Mouse (Mus musculus) forebrain, embryonic 13.5 days (tissue): ENCODE measurements around the gene Gm20388. TPM values are rescaled to one million over a fixed set of nuclear protein-coding genes. Genes with fewer than 3 reads are reported as not detected.
"Not testable (repeated sequence)": the region's sequence is repeated elsewhere in the genome, so short reads cannot be mapped to it uniquely, and the experiment has no call there.

ENCODE experiments used
- ATAC-seq: fragments of 200-750 bp; cut with Nextera tagmentation; 2 replicates; pipeline ENCODE4 v1.8.0; 2017
- H3K27ac ChIP-seq: fragments of 300-500 bp; sonication (generic); 2 replicates; pipeline ENCODE4 v1.5.1; 2015; ENCODE audit warnings: inconsistent platforms, mild to moderate bottlenecking, moderate library complexity
- H3K27me3 ChIP-seq: fragments of 300-500 bp; sonication (generic); 2 replicates; pipeline ENCODE4 v1.6.1; 2015; ENCODE audit warnings: mild to moderate bottlenecking, inconsistent platforms
- H3K36me3 ChIP-seq: fragments of 300-500 bp; sonication (generic); 2 replicates; pipeline ENCODE4 v1.6.1; 2015; ENCODE audit warnings: mild to moderate bottlenecking, inconsistent platforms; ENCODE audit not compliant: poor library complexity, severe bottlenecking
- H3K4me1 ChIP-seq: fragments of 300-500 bp; sonication (generic); 2 replicates; pipeline ENCODE4 v1.6.1; 2015; ENCODE audit warnings: inconsistent platforms
- H3K4me2 ChIP-seq: fragments of 300-500 bp; sonication (generic); 2 replicates; pipeline ENCODE4 v1.6.1; 2015; ENCODE audit warnings: inconsistent platforms, mild to moderate bottlenecking, moderate library complexity
- H3K4me3 ChIP-seq: fragments of 300-500 bp; sonication (generic); 2 replicates; pipeline ENCODE4 v1.5.1; 2015; ENCODE audit warnings: mild to moderate bottlenecking, inconsistent platforms
- H3K9ac ChIP-seq: fragments of 300-500 bp; sonication (generic); 2 replicates; pipeline ENCODE4 v1.6.1; 2015; ENCODE audit warnings: mild to moderate bottlenecking, inconsistent platforms
- H3K9me3 ChIP-seq: fragments of 300-500 bp; sonication (generic); replicated peaks from 2 replicates; pipeline ENCODE4 v1.6.1; 2016; ENCODE audit warnings: inconsistent platforms
- WGBS: fragments of 180-500 bp; shearing (Covaris S2); methylation state at CpG from one replicate; pipeline ENCODE4 v1.1.7; 2015; 5-methylcytosine and 5-hydroxymethylcytosine counted together
- polyA plus RNA-seq: library from polyadenylated mRNA; unstranded; fragments of >200 nt; fragmentation: Nextera tagmentation; extraction: Ambion mirVana; gene quantifications from 2 replicates; pipeline ENCODE4 v1.2.1, GENCODE M21; 2015

Gene Gm20388
- polyA plus RNA-seq, 1 experiment from 2014 or later = 5.6 TPM

DNA sequence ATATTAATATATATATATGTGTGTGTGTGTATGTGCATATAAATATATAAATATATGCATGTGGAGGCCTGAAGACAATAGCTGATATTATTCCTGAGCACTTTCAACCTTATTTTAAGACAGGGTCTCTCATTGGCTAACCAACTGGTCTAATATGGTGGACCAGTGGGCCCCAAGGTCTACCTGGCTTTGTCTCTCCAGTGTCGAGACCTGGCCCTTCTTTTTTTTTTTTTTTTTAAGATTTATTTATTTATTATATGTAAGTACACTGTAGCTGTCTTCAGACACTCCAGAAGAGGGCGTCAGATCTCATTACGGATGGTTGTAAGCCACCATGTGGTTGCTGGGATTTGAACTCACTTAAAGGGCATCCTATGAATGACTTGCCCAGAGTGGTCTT lies 2721.5 kb downstream of the Gm20388 start:
- 75% methylated on average over 3 of the region's 3 CpGs for WGBS

DNA sequence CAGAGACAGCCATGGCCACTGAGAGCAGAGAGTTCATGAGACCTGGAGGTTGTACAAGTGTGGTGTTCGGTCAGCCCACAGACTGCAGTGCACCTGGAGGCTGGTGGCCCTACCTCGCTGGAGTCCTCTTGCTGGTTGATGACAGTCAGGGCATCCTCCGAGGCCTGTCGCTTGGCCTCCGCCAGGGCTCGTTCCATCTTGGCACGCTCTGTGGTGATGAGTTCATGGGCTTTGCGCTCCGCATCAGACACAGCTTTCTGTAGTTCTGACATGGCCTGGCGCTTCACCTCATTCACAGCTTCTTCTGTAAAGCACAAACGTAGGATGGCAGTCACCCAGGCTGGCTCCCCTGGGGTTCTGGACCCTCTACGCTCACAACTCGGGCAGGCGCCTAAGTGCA lies 2722.6 kb downstream of the Gm20388 start:
- WGBS = 91% methylated on average over 14 of the region's 14 CpGs
- peaks cover 14% of the 10 kb centered on the region; the same call in 1 of the 2 replicates for H3K27me3 ChIP-seq
- H3K9me3 ChIP-seq = no peaks in the 10 kb centered on the region
- no peak overlapping the region for H3K4me3 ChIP-seq
- H3K9ac ChIP-seq = no peak overlapping the region
- H3K36me3 ChIP-seq = peaks cover 77% of the 10 kb centered on the region
- ATAC-seq = no peak
- H3K4me1 ChIP-seq = peaks cover 12% of the 10 kb centered on the region; the same call in 1 of the 2 replicates
- no peak overlapping the region for H3K4me2 ChIP-seq
- H3K27ac ChIP-seq = no peak overlapping the region

More for the DNA sequence above, 2721.5 kb downstream of the Gm20388 start:
- peaks cover 70% of the 10 kb centered on the region for H3K36me3 ChIP-seq
- not testable (repeated sequence) for ATAC-seq, H3K27ac ChIP-seq, H3K4me3 ChIP-seq, H3K4me2 ChIP-seq, H3K9me3 ChIP-seq, H3K9ac ChIP-seq
- H3K4me1 ChIP-seq = peaks cover 11% of the 10 kb centered on the region; the same call in 1 of the 2 replicates
- peaks cover 14% of the 10 kb centered on the region; the same call in 1 of the 2 replicates for H3K27me3 ChIP-seq

DNA sequence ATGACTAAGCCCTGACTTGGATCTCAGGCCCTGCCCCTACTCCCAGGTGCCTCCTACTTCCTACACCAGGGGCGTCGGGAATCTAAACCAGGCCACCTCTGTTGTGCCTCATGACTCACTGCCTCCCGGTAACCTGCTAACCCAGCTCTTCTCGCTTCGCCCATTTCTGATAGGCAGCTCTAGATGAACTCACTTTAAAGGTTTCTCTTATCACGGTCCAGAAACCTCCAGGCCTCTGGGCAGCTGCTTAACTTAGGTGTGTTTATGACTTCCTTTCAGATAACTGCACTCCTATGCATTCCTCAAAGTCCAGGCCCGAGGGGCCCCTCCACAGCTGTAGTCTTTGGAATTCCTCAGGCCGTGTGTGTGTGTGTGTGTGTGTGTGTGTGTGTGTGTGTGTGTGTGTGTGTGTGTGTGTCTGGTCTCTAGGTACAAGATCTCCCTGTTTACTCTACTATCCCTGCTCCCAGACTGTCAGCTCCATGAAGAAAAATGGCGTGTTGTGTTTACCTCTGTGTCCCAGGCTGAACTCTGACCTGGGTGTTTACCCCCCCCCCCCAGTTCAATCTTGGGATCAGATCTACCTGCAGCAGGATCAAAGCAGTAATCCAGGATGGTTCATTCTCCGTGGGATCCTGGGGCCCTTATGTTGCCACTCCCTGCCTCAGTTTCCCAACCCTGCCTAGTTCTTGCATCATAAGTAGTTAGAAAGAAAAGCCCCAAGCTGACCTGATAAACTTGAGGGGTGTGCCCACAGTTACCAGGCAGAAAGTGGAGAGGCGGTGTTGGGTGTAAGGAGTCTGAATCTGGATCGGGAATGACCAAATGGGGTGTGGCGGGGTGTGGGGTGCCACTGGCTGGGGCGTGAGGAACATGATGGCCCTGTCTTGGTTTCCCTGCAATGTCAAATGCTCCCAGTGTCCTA lies 2725.5 kb downstream of the Gm20388 start:
- Histone ChIP-seq H3K4me2 (no peak overlapping the region), H3K27ac (no peak overlapping the region), H3K9ac (no peak overlapping the region), H3K4me1 (peaks cover 30% of the 10 kb centered on the region), H3K9me3 (no peaks in the 10 kb centered on the region), H3K36me3 (peaks cover 78% of the 10 kb centered on the region), H3K27me3 (no peaks in the 10 kb centered on the region; the same call in 1 of the 2 replicates), H3K4me3 (no peak overlapping the region)
- no peak for ATAC-seq
- WGBS = 82% methylated on average over 14 of the region's 14 CpGs

DNA sequence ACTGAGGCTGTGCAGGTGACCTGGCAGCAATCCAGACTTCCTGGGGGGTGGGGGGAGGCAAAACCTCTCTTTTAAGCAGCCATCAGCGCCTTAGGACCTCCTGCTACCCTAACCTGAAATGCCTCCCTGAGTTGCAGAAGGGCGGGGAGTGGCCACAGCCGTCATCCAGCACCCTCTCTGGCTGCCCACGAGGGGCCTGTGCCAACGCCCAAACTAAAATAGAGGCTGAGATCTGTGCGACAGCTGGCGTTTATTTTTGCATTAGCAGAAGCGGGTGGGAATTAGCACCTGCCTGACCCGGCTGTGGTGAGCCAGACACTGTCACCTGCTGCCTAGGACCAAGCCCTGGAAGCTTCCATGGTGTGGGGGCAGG lies 2726.1 kb downstream of the Gm20388 start:
- Histone ChIP-seq H3K9me3 (no peaks in the 10 kb centered on the region), H3K27ac (no peak overlapping the region), H3K9ac (no peak overlapping the region), H3K4me2 (no peak overlapping the region), H3K4me3 (no peak overlapping the region), H3K4me1 (peaks cover 31% of the 10 kb centered on the region), H3K36me3 (peaks cover 79% of the 10 kb centered on the region), H3K27me3 (no peaks in the 10 kb centered on the region; the same call in 1 of the 2 replicates)
- 65% methylated on average over 9 of the region's 9 CpGs for WGBS
- no peak for ATAC-seq

DNA sequence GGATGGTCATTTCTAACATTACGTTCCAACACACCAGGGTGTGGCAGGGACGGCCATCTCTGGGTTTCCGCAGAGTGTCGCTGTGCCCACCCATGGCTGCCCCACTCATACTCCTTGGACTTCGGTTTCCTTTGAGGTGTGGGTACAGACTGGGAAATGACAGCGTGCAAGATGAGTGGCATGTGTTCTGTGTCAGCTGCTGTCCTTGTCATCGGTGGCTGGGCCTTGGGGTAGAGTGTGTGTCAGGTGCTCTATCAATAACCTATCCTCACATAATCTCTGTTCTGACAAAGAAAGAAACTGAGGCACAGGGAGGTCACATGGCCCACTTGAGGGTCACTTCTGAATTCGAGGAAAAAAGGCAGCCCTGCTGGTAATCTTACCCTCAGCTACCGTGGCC lies 2726.6 kb downstream of the Gm20388 start:
- 89% methylated on average over 9 of the region's 9 CpGs for WGBS
- Histone ChIP-seq H3K27ac (no peak overlapping the region), H3K9me3 (no peaks in the 10 kb centered on the region), H3K4me1 (peaks cover 31% of the 10 kb centered on the region), H3K27me3 (no peaks in the 10 kb centered on the region; the same call in 1 of the 2 replicates), H3K9ac (no peak overlapping the region), H3K36me3 (peaks cover 76% of the 10 kb centered on the region), H3K4me3 (no peak overlapping the region), H3K4me2 (no peak overlapping the region)
- no peak for ATAC-seq

DNA sequence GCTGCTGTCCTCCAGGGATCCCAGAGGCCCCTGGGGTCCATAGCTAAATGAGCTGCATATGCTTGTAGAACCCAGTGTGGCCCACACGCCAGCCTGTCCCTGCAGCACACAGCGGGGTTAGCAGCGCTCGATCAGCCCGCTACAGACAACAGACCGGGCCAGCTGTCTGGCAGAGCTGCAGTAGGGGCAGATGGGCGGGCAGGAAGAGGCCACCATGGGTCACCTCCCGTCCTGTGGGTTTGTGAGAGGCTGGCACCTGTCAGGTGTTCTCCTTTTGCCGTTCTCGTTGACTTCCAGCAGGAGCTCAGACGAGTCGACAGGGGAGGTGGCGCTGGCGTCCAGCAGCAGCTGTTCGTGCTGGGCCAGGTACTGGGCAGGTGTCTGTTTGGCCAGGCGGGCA lies 2728.0 kb downstream of the Gm20388 start:
- 0 out of 2 replicates have a peak overlapping the region, but pooled peaks have one; percentile 66 for H3K27ac ChIP-seq
- no peak for ATAC-seq

DNA sequence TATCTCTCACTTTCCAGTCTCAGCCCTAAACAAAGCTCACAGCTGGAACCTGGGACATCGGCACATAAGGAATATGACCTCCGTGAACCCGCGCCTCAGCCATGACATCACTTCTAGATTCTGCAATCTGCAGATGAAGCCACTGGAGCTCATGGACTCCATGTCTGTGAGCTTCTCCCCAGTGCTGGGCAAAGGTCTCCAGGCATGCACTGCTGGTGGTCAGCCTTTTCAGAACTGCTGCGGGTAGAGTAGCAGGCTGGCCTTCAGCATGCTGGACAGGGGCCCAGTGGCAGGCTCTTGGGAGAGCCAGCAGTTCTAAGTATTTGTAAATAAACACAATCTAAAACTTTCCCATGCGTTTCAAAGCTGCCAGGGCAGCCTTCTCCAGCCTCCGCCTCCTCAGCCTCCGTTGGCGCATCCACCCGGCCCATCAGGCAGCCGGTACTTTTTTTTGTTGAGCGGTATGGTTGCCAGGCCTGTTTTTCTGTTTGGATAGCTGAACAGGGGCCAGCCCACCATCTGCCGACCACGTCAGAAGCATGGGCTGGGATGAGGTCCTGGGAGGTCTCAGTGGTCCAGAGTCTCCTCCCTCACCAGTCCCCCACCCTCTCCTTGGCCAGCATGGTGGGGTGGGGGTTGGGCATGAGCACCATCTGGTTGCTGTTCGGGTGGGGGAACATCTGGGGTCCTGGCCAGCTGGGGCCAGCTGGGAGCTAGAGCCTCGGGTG lies 2729.0 kb downstream of the Gm20388 start:
- peak; percentile 54; the same call in 1 of the 2 replicates for ATAC-seq
- WGBS = 47% methylated on average over 16 of the region's 16 CpGs
- Histone ChIP-seq H3K4me2 (no peak overlapping the region), H3K4me3 (no peak overlapping the region), H3K4me1 (peaks cover 31% of the 10 kb centered on the region), H3K27me3 (no peaks in the 10 kb centered on the region; the same call in 1 of the 2 replicates), H3K9me3 (no peaks in the 10 kb centered on the region), H3K9ac (no peak overlapping the region), H3K27ac (peak overlapping the region; percentile 66), H3K36me3 (peaks cover 65% of the 10 kb centered on the region)

More for the DNA sequence above, 2728.0 kb downstream of the Gm20388 start:
- H3K27me3 ChIP-seq = no peaks in the 10 kb centered on the region; the same call in 1 of the 2 replicates
- H3K4me3 ChIP-seq = no peak overlapping the region
- H3K9me3 ChIP-seq = no peaks in the 10 kb centered on the region
- WGBS = 83% methylated on average over 16 of the region's 16 CpGs
- no peak overlapping the region for H3K9ac ChIP-seq
- H3K36me3 ChIP-seq = peaks cover 72% of the 10 kb centered on the region
- no peak overlapping the region for H3K4me2 ChIP-seq
- peaks cover 31% of the 10 kb centered on the region for H3K4me1 ChIP-seq

DNA sequence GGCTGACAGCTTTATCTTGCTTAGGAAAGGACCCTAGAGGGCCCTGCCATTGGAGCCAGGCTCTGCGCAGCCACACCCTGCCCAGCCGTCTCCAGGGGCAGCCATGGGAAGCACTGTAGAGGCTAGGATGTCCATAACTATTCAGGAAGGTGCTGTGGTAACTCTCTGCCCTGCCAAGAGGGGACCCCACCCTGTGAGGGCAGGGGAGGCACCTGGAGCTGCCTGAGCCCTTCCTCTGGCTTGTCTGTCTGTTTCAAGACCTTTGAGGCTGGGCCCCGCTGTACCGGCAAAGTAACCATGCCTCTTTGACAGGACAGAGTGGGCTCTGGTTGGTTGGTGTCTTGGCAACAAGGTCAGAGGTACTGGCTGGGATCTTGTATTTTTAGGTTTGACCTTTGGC lies 2730.2 kb downstream of the Gm20388 start:
- WGBS = 90% methylated on average over 4 of the region's 4 CpGs
- Histone ChIP-seq H3K27me3 (no peaks in the 10 kb centered on the region; the same call in none of the 2 replicates), H3K9me3 (no peaks in the 10 kb centered on the region), H3K27ac (peak overlapping the region; percentile 22; the same call in 1 of the 2 replicates), H3K4me3 (no peak overlapping the region), H3K4me1 (peaks cover 31% of the 10 kb centered on the region), H3K9ac (no peak overlapping the region), H3K4me2 (no peak overlapping the region), H3K36me3 (peaks cover 62% of the 10 kb centered on the region)
- ATAC-seq = no peak

DNA sequence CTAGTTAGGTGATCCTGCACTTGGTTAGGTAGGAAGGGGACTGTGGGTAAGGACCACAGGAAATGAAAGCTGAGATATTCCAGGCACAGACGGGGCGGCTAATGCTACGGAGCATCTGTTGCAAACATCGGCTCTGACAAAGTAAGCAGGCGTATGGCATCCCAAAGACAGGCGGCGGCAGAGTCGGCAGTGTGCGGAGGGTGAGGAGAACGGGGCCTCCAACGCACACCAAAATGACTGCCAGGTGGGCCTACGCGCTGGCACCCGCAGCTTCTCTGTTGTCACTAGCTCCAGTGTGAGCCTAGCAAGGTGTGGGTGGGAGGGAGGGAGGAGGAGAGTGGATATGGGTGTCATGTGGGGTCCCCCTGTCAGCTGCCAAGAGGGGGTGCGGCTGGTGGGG lies 2730.8 kb downstream of the Gm20388 start:
- H3K4me1 ChIP-seq = peaks cover 31% of the 10 kb centered on the region
- 87% methylated on average over 15 of the region's 15 CpGs for WGBS
- peaks cover 62% of the 10 kb centered on the region for H3K36me3 ChIP-seq
- peak; percentile 40; the same call in 1 of the 2 replicates for ATAC-seq
- H3K4me3 ChIP-seq = no peak overlapping the region
- H3K27ac ChIP-seq = peak overlapping the region; percentile 22; the same call in 1 of the 2 replicates
- H3K9me3 ChIP-seq = no peaks in the 10 kb centered on the region
- H3K9ac ChIP-seq = no peak overlapping the region
- H3K27me3 ChIP-seq = no peaks in the 10 kb centered on the region; the same call in none of the 2 replicates
- H3K4me2 ChIP-seq = no peak overlapping the region

DNA sequence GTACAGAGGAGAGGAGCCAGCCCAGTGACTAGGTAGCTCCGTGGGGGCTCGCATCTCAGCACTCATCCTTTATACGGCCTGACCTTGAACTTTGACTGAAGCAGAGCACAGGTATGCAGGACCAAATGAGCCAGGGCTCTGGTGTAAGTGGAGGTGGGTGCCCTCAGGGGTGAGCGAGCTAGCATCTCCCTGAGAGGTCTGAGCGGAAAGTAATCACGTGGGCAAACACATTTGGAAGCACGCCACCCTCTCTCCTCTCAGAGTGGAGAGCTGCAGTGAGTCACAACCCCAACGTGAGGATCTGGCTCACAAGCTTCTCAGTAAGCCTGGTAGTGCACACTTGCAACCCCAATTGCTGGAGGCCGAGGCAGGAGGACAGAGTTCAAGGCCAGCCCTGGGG lies 2731.4 kb downstream of the Gm20388 start:
- Histone ChIP-seq H3K36me3 (peaks cover 62% of the 10 kb centered on the region), H3K4me1 (peaks cover 27% of the 10 kb centered on the region), H3K9me3 (no peaks in the 10 kb centered on the region), H3K4me2 (no peak overlapping the region), H3K4me3 (no peak overlapping the region), H3K27ac (no peak overlapping the region), H3K27me3 (no peaks in the 10 kb centered on the region; the same call in none of the 2 replicates), H3K9ac (no peak overlapping the region)
- 70% methylated on average over 9 of the region's 9 CpGs for WGBS
- ATAC-seq = no peak

DNA sequence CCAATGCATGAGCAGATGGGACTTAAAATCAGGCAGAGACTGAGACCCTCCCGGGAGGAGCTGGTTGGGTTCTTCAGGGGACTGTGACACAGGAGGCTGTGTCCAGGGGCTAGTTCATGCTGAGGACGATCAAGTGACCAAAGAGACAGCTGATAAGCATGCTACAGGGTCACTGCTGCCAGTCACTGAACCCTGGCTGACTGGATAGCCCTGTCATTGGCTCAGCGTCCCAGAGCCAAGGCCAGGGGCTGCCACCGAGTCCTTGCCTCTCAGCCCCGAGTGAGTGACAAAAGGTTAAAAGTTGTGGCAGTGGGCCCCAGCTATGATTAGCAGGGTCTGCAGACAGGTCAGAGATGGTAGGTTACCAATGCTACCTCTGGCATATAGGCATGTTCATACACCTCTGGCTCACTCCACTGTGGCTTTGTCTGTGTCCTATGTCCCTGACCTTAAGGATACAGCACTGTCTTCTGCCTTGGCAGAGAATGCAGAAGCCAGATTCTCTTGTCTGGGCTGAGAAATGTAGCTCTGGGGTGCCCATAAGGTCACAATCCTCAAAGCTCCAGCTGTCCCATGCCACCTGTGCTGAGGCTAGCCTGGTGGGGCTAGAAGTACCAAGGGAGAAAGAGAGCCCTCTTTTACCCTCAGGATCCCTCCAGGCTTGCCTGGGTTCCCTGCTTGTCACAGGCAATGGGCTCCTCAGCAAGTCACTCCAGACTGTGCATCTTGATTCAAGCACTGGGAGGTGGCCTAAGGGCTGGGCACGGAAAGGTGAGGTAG lies 2733.7 kb downstream of the Gm20388 start:
- Histone ChIP-seq H3K27ac (no peak overlapping the region), H3K9me3 (no peaks in the 10 kb centered on the region), H3K4me1 (peaks cover 14% of the 10 kb centered on the region), H3K9ac (no peak overlapping the region), H3K4me2 (no peak overlapping the region), H3K4me3 (no peak overlapping the region), H3K36me3 (peaks cover 63% of the 10 kb centered on the region), H3K27me3 (peaks cover 10% of the 10 kb centered on the region)
- 77% methylated on average over 6 of the region's 6 CpGs for WGBS
- ATAC-seq = no peak
